8 mouse cellular contexts compared by ENCODE assay signal in the genomic region with DNA sequence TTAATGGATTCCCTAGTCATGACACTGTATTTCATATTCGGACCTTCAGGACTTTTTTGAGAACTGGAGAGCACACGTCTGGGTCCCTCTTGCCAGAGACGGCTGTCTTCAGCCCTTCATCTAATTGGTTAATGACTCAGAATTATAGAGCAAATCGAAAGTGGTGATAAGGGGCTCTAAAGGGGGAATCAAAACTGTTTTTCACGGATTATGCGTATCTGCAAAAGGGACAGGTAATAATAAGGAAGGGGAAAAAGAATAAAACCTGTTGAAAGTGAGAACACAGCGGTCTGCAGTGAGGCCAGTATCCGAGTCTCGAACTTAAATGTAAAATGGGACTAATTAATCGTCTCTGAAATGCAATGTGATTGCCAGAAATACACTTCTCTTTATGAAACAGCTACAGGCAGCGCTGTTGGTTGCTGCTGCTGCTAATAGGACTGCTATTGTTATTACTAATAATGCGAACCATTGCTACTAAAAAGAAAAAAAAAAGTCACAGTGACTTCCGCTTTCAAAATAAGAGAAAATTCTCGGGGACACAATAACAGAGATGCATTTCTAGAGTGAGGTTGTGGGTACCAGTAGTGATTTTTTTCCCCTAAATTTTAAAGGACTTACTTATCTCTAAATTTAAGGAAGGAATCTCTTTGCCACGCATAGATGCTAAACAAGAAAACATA. TPM values are rescaled to one million over a fixed set of nuclear protein-coding genes. Genes with fewer than 3 reads are reported as not detected.
DNase-seq lines count a peak whose midpoint lies in the region; ATAC-seq and TF ChIP-seq lines count a peak whose summit lies in the region.

No protein-coding gene starts in this region.

- no peak for DNase-seq in heart, embryonic 10.5 days (ENCODE audit: low spot score)
- DNase-seq in heart, postnatal 14 days: no peak
- DNase-seq in ES-E14 (ENCODE audit: low read depth, low spot score): no peak
- no peak for DNase-seq in heart, postnatal 0 days (ENCODE audit: low spot score)
- DNase-seq in adrenal gland, postnatal 4 days (ENCODE audit: low spot score in 2 of 2): no peak
- no peak for DNase-seq in layer of hippocampus, postnatal 10 days (ENCODE audit: low spot score in 2 of 2)
- DNase-seq in adrenal gland, adult 8-10 months: no peak

- no peaks in the 10 kb centered on the region for H3K4me1 ChIP-seq in heart, embryonic 10.5 days
- H3K4me1 ChIP-seq in ES-E14 (ENCODE audit: control insufficient read depth in 2 of 2, insufficient read depth in 2 of 2, low read length in 2 of 2, poor library complexity in 1 of 2): no peaks in the 10 kb centered on the region
- no peaks in the 10 kb centered on the region for H3K4me1 ChIP-seq in heart, postnatal 0 days (ENCODE audit: control insufficient read depth, insufficient read depth)
- H3K4me1 ChIP-seq in megakaryocyte, embryonic 14.5 days: peaks cover 5% of the 10 kb centered on the region; the same call in 1 of the 2 replicates

- H3K9me3 ChIP-seq in heart, embryonic 10.5 days: no peaks in the 10 kb centered on the region
- H3K9me3 ChIP-seq in ES-E14 (ENCODE audit: control insufficient read depth, insufficient read depth, low read depth, low read length): no peaks in the 10 kb centered on the region
- no peaks in the 10 kb centered on the region for H3K9me3 ChIP-seq in heart, postnatal 0 days (replicated peaks; ENCODE audit: control insufficient read depth, low read length)
- H3K9me3 ChIP-seq in megakaryocyte, embryonic 14.5 days: no peaks in the 10 kb centered on the region

- no peak overlapping the region for H3K27ac ChIP-seq in heart, embryonic 10.5 days
- H3K27ac ChIP-seq in ES-E14 (ENCODE audit: insufficient read depth, low read depth, low read length, poor library complexity, severe bottlenecking): no peak overlapping the region
- no peak overlapping the region for H3K27ac ChIP-seq in heart, postnatal 0 days (ENCODE audit: low read depth)

- H3K27me3 ChIP-seq in heart, embryonic 10.5 days (ENCODE audit: insufficient read depth, poor library complexity, severe bottlenecking): no peaks in the 10 kb centered on the region
- H3K27me3 ChIP-seq in heart, postnatal 0 days (ENCODE audit: control insufficient read depth, insufficient read depth, low read length): no peaks in the 10 kb centered on the region
- no peaks in the 10 kb centered on the region for H3K27me3 ChIP-seq in megakaryocyte, embryonic 14.5 days (replicated peaks)

- H3K4me2 ChIP-seq in heart, postnatal 0 days (ENCODE audit: low read depth, low read length): peak overlapping the region; percentile 82

- no peak for TF ChIP-seq CTCF in heart, postnatal 0 days (IDR thresholded peaks at IDR 0.05; ENCODE audit: low read depth)

- WGBS in heart, embryonic 10.5 days: 20% methylated on average over 15 of the region's 15 CpGs
- WGBS in heart, postnatal 0 days: 14% methylated on average over 15 of the region's 15 CpGs

- no peak for ATAC-seq in heart, postnatal 0 days (ENCODE audit: insufficient read depth, low read depth)

- no peaks in the 10 kb centered on the region for H3K36me3 ChIP-seq in heart, embryonic 10.5 days
- no peaks in the 10 kb centered on the region for H3K36me3 ChIP-seq in ES-E14 (ENCODE audit: control insufficient read depth, insufficient read depth, low read length, poor library complexity, severe bottlenecking)
- H3K36me3 ChIP-seq in heart, postnatal 0 days (replicated peaks; ENCODE audit: control insufficient read depth, insufficient read depth, low read length): no peaks in the 10 kb centered on the region
- H3K36me3 ChIP-seq in megakaryocyte, embryonic 14.5 days (replicated peaks; ENCODE audit: low read length): no peaks in the 10 kb centered on the region

- H3K9ac ChIP-seq in ES-E14 (ENCODE audit: insufficient read depth, low read depth, low read length, poor library complexity, severe bottlenecking): no peak overlapping the region
- H3K9ac ChIP-seq in heart, postnatal 0 days (replicated peaks; ENCODE audit: low read depth, low read length): 0 out of 2 replicates have a peak overlapping the region, but pooled peaks have one; percentile 18

- TF ChIP-seq EP300 in heart, postnatal 0 days (IDR thresholded peaks at IDR 0.05; ENCODE audit: low read depth): no peak

- in situ Hi-C loops in ES-E14 (cut with MboI; ENCODE audit: low sequenced_read_pairs in 2 of 2, unreplicated experiment in 2 of 2): no loop called here

- H3K4me3 ChIP-seq in heart, embryonic 10.5 days: peak overlapping the region; percentile 73
- H3K4me3 ChIP-seq in ES-E14 (ENCODE audit: insufficient read depth in 1 of 2, low read depth in 1 of 2, low read length in 2 of 2, poor library complexity in 1 of 2, severe bottlenecking in 1 of 2): peak overlapping the region; percentile 80 to 86; a peak in 3 of 4 replicates
- H3K4me3 ChIP-seq in heart, postnatal 0 days (ENCODE audit: low read depth, low read length): peak overlapping the region; percentile 66
- H3K4me3 ChIP-seq in megakaryocyte, embryonic 14.5 days (replicated peaks): peak overlapping the region; percentile 95

- intact Hi-C loops in heart, postnatal 14 days (cut with DNase I): no loop called here

TF ChIP-seq in ES-E14, 5 proteins besides CTCF, POLR2A, EP300 and RAD21:
- TF ChIP-seq HCFC1 (IDR thresholded peaks at IDR 0.05; ENCODE audit: borderline replicate concordance, insufficient read depth, low read length): no peak
- no peak for TF ChIP-seq CHD2 (IDR thresholded peaks at IDR 0.05; ENCODE audit: low read depth, low read length)
- TF ChIP-seq ZC3H11A (IDR thresholded peaks at IDR 0.05; ENCODE audit: borderline replicate concordance, low read depth, low read length): no peak
- TF ChIP-seq ZNF384 (IDR thresholded peaks at IDR 0.05; ENCODE audit: low read depth, low read length): no peak
- no peak for TF ChIP-seq MAFK (IDR thresholded peaks at IDR 0.05; ENCODE audit: insufficient read depth, low read depth, low read length)

RNA-seq across cellular contexts. Expression of gene Rbm11, which starts 1.0 kb away (rescaled TPM):
- 0.28 and 0.41 TPM in 2 replicates for polyA plus RNA-seq in heart, embryonic 10.5 days (2016; fragmentation: Nextera tagmentation; extraction: Ambion mirVana)
- total RNA-seq in heart, postnatal 14 days (2021): not detected
- 0.13 TPM in 1 of 2 replicates, not detected in the other for total RNA-seq in ES-E14 (2012; rRNA removed)
- total RNA-seq in heart, postnatal 0 days (2014; rRNA removed; ENCODE audit: low replicate concordance): 0.31 TPM in 1 of 2 replicates, not detected in the other
- polyA plus RNA-seq in heart, postnatal 0 days (2015; fragmentation: Nextera tagmentation; extraction: Ambion mirVana): 0.11 and 0.23 TPM in 2 replicates
- polyA plus RNA-seq in megakaryocyte, embryonic 14.5 days (2012; ENCODE audit: insufficient read depth, low replicate concordance): not detected in 2 replicates
- total RNA-seq in adrenal gland, postnatal 4 days (2021): 1 to 10 TPM; 2.2 to 2.6 TPM
- 1 to 10 TPM; 4.6 to 6.3 TPM for total RNA-seq in layer of hippocampus, postnatal 10 days (2021)
- total RNA-seq in adrenal gland, adult 8-10 months (2022): 1 to 10 TPM; 1.4 to 2.8 (median 2.1) TPM

RNA-seq across cellular contexts. Expression of gene Lipi, which starts 7.8 kb away (rescaled TPM):
- polyA plus RNA-seq in heart, embryonic 10.5 days (2016; fragmentation: Nextera tagmentation; extraction: Ambion mirVana): not detected in 2 replicates
- not detected for total RNA-seq in heart, postnatal 14 days (2021)
- total RNA-seq in ES-E14 (2012; rRNA removed): not detected in 2 replicates
- total RNA-seq in heart, postnatal 0 days (2014; rRNA removed; ENCODE audit: low replicate concordance): not detected in 2 replicates
- polyA plus RNA-seq in heart, postnatal 0 days (2015; fragmentation: Nextera tagmentation; extraction: Ambion mirVana): not detected in 2 replicates
- not detected in 2 replicates for polyA plus RNA-seq in megakaryocyte, embryonic 14.5 days (2012; ENCODE audit: insufficient read depth, low replicate concordance)
- total RNA-seq in adrenal gland, postnatal 4 days (2021): not detected
- under 1 TPM in 1 of 2 experiments, not detected in 1; 0.20 TPM for total RNA-seq in layer of hippocampus, postnatal 10 days (2021)
- total RNA-seq in adrenal gland, adult 8-10 months (2022): not detected
